Comparison of ENCODE assay signal across 8 mouse cellular contexts in genomic region chr1:156674195-156675000, GRCm38 (mm10). TPM values are rescaled to one million over a fixed set of nuclear protein-coding genes. Genes with fewer than 3 reads are reported as not detected.
DNase-seq lines count a peak whose midpoint lies in the region; ATAC-seq and TF ChIP-seq lines count a peak whose summit lies in the region.

Tor3a (minus strand) TSS chr1:156674356.

- DNase-seq in fibroblast of lung, adult 2 months (ENCODE audit: low read depth) = peak; percentile 78
- DNase-seq in kidney, postnatal 25 days = peak; percentile 84 to 93
- DNase-seq in liver, postnatal 0 days = peak; percentile 83

- peak within 1 kb of the TSS; percentile 80 for H3K9ac ChIP-seq in heart, embryonic 16.5 days (ENCODE audit: low read length)
- peak within 1 kb of the TSS; percentile 79 for H3K9ac ChIP-seq in liver, postnatal 0 days (replicated peaks)
- H3K9ac ChIP-seq in neural tube, embryonic 12.5 days = peak within 1 kb of the TSS; percentile 65

- TF ChIP-seq CTCF in E14TG2a.4 (conservative IDR thresholded peaks at IDR 0.05; ENCODE audit: low read length) = no peak
- no peak for TF ChIP-seq CTCF in liver, postnatal 0 days (IDR thresholded peaks at IDR 0.05; ENCODE audit: low read depth)
- no peak for TF ChIP-seq CTCF in testis, adult 2 months (IDR thresholded peaks at IDR 0.05; ENCODE audit: control insufficient read depth, insufficient read depth, insufficient replicate concordance, low read depth, low read length)

- H3K27me3 ChIP-seq in E14TG2a.4 (ENCODE audit: insufficient read depth, low read length) = peaks cover 7% of the 10 kb centered on the region
- H3K27me3 ChIP-seq in heart, embryonic 16.5 days (ENCODE audit: control insufficient read depth, insufficient read depth, low read length) = no peaks in the 10 kb centered on the region
- no peaks in the 10 kb centered on the region for H3K27me3 ChIP-seq in liver, postnatal 0 days (ENCODE audit: insufficient read depth, low read length)
- H3K27me3 ChIP-seq in neural tube, embryonic 12.5 days (replicated peaks) = peaks cover 3% of the 10 kb centered on the region; the same call in 1 of the 2 replicates
- no peaks in the 10 kb centered on the region for H3K27me3 ChIP-seq in testis, adult 2 months (ENCODE audit: control insufficient read depth, insufficient read depth, low read length)

- peak within 1 kb of the TSS; percentile 82 for H3K4me3 ChIP-seq in E14TG2a.4 (replicated peaks; ENCODE audit: low read length)
- peak within 1 kb of the TSS; percentile 75 for H3K4me3 ChIP-seq in brown adipose tissue, adult 24 weeks (ENCODE audit: insufficient read depth, low read depth, low read length)
- H3K4me3 ChIP-seq in heart, embryonic 16.5 days (ENCODE audit: low read length) = peak within 1 kb of the TSS; percentile 74
- H3K4me3 ChIP-seq in liver, postnatal 0 days (ENCODE audit: low read depth, low read length) = peak within 1 kb of the TSS; percentile 78
- H3K4me3 ChIP-seq in neural tube, embryonic 12.5 days = peak within 1 kb of the TSS; percentile 55
- H3K4me3 ChIP-seq in testis, adult 2 months (ENCODE audit: control insufficient read depth, low read depth, low read length) = peak within 1 kb of the TSS; percentile 78

- TF ChIP-seq POLR2A in testis, adult 2 months (IDR thresholded peaks at IDR 0.05; ENCODE audit: control insufficient read depth, low read depth, low read length) = no peak

- TF ChIP-seq EP300 in liver, postnatal 0 days (IDR thresholded peaks at IDR 0.05; ENCODE audit: low read depth) = no peak

- 6% methylated on average over 37 of the region's 37 CpGs for WGBS in heart, embryonic 16.5 days
- WGBS in liver, postnatal 0 days (ENCODE audit: insufficient replicate concordance) = 4% methylated on average over 37 of the region's 37 CpGs
- 10% methylated on average over 37 of the region's 37 CpGs for WGBS in neural tube, embryonic 12.5 days

- ATAC-seq in heart, embryonic 16.5 days (replicated peaks; ENCODE audit: extremely low read depth, insufficient read depth, low FRiP score) = peak; percentile 83
- peak; percentile 89 for ATAC-seq in liver, postnatal 0 days
- ATAC-seq in neural tube, embryonic 12.5 days (ENCODE audit: low FRiP score, low read depth) = peak; percentile 73

- no peaks in the 10 kb centered on the region for H3K9me3 ChIP-seq in E14TG2a.4 (ENCODE audit: low read length)
- no peaks in the 10 kb centered on the region for H3K9me3 ChIP-seq in heart, embryonic 16.5 days (replicated peaks; ENCODE audit: control insufficient read depth, low read length)
- H3K9me3 ChIP-seq in liver, postnatal 0 days (ENCODE audit: low read length) = no peaks in the 10 kb centered on the region
- no peaks in the 10 kb centered on the region for H3K9me3 ChIP-seq in neural tube, embryonic 12.5 days

- H3K4me1 ChIP-seq in E14TG2a.4 (replicated peaks; ENCODE audit: low read depth, low read length) = peaks cover 73% of the 10 kb centered on the region
- peaks cover 2% of the 10 kb centered on the region for H3K4me1 ChIP-seq in brown adipose tissue, adult 24 weeks (ENCODE audit: control insufficient read depth, insufficient read depth, insufficient read length, low read length)
- peaks cover 9% of the 10 kb centered on the region for H3K4me1 ChIP-seq in heart, embryonic 16.5 days (ENCODE audit: control insufficient read depth, insufficient read depth, low read length)
- H3K4me1 ChIP-seq in liver, postnatal 0 days (ENCODE audit: insufficient read depth) = peaks cover 8% of the 10 kb centered on the region; the same call in 1 of the 2 replicates
- H3K4me1 ChIP-seq in neural tube, embryonic 12.5 days = peaks cover 20% of the 10 kb centered on the region
- peaks cover 7% of the 10 kb centered on the region; the same call in 1 of the 2 replicates for H3K4me1 ChIP-seq in testis, adult 2 months (ENCODE audit: control insufficient read depth, insufficient read depth, low read length)

- H3K4me2 ChIP-seq in heart, embryonic 16.5 days (ENCODE audit: low read depth, low read length) = peak within 1 kb of the TSS; percentile 97
- peak within 1 kb of the TSS; percentile 97 for H3K4me2 ChIP-seq in liver, postnatal 0 days (ENCODE audit: low read depth, low read length)
- peak within 1 kb of the TSS; percentile 99 for H3K4me2 ChIP-seq in neural tube, embryonic 12.5 days (replicated peaks)

- peaks cover 12% of the 10 kb centered on the region for H3K36me3 ChIP-seq in E14TG2a.4 (ENCODE audit: insufficient read depth, low read length)
- peaks cover 1% of the 10 kb centered on the region for H3K36me3 ChIP-seq in heart, embryonic 16.5 days (ENCODE audit: control insufficient read depth, insufficient read depth)
- H3K36me3 ChIP-seq in liver, postnatal 0 days (replicated peaks; ENCODE audit: insufficient read depth, low read length) = peaks cover 1% of the 10 kb centered on the region; the same call in 1 of the 2 replicates
- peaks cover 3% of the 10 kb centered on the region; the same call in 1 of the 2 replicates for H3K36me3 ChIP-seq in neural tube, embryonic 12.5 days
- no peaks in the 10 kb centered on the region for H3K36me3 ChIP-seq in testis, adult 2 months (ENCODE audit: control insufficient read depth, insufficient read depth, low read length)

- peak within 1 kb of the TSS; percentile 74 for H3K27ac ChIP-seq in brown adipose tissue, adult 24 weeks (replicated peaks; ENCODE audit: low read depth, low read length)
- peak within 1 kb of the TSS; percentile 64 for H3K27ac ChIP-seq in heart, embryonic 16.5 days (ENCODE audit: low read length)
- peak within 1 kb of the TSS; percentile 81 for H3K27ac ChIP-seq in liver, postnatal 0 days (ENCODE audit: low read depth)
- H3K27ac ChIP-seq in neural tube, embryonic 12.5 days = no peak within 1 kb of the TSS
- H3K27ac ChIP-seq in testis, adult 2 months (ENCODE audit: control insufficient read depth, insufficient read depth, low read depth, low read length) = 0 out of 2 replicates have a peak within 1 kb of the TSS, but pooled peaks have one; percentile 2

RNA-seq across cellular contexts. Expression of gene Tor3a, which starts in this region (rescaled TPM):
- 6.2 and 7.7 TPM in 2 replicates for polyA plus RNA-seq in brown adipose tissue, adult 24 weeks (2012; ENCODE audit: insufficient read depth, insufficient read length, missing spikeins)
- polyA plus RNA-seq in heart, embryonic 16.5 days (2015; fragmentation: Nextera tagmentation; extraction: Ambion mirVana) = 8.5 and 9.0 TPM in 2 replicates
- 12.4 and 19.4 TPM in 2 replicates for polyA plus RNA-seq in liver, postnatal 0 days (2015; fragmentation: Nextera tagmentation; extraction: Ambion mirVana)
- 3.3 TPM in 2 replicates for polyA plus RNA-seq in neural tube, embryonic 12.5 days (2016; fragmentation: Nextera tagmentation; extraction: Ambion mirVana)
- polyA plus RNA-seq in testis, adult 2 months (2012; rRNA removed) = 0.90 and 0.94 TPM in 2 replicates
